Mouse (Mus musculus) gastrocnemius, postnatal 14 days (tissue): ENCODE measurements around the gene Fxyd3. TPM values are rescaled to one million over a fixed set of nuclear protein-coding genes. Genes with fewer than 3 reads are reported as not detected.

Experiments used
- DNase-seq: peaks from one replicate; pipeline ENCODE4 v3.0.0; 2021; ENCODE audit warnings: mixed read lengths
- intact Hi-C: fragments of 180-260 bp; cut with DNase I; formaldehyde crosslinking; loops from one replicate; pipeline ENCODE4 v1.15.1; 2025; ENCODE audit warnings: low total_unique reads
- long read RNA-seq, 2 experiments: library from polyadenylated mRNA; stranded (forward); transcript quantifications; one replicate each; pipeline ENCODE4 v2.0.0; 2021
- total RNA-seq, 2 experiments: library from RNA; stranded (reverse); gene quantifications; 2 replicates each; pipeline ENCODE4 v1.2.3; 2021

The Fxyd3 gene
- total RNA-seq = 1 to 10 TPM; 1.9 to 3.3 TPM
- long read RNA-seq, experiment 1 = 0 reads
- long read RNA-seq, experiment 2 = 0 reads

- intact Hi-C loops = loop anchor here (2.0 kb wide), 1 partner anchor 16 kb away; no protein-coding TSS in a partner anchor
These were observed at the start of gene Fxyd3 for GRCm38 (mm10) chr7:31076492-31076891. Gene Fxyd3, minus strand, starts transcription at chr7:31076704.

DNA sequence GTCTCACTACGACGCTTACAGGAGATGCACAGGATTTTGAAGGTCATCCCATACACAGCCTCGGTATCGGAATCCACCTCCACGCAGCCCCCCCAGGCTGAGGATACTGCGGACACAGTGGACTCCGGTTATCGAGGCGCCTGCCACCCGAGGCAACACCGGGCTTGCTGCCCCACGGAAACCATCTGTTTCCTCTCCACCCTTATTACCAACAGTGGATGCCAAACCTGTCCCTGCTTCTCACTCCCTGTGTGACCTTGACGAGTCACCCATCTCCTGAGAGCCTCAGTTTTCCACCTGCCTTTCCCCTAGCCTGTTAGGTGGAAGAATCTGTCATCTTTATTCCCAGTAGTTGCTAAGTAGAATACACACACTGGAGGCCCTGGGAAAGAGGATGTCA is 48.6 kb upstream of the Fxyd3 start:
- no peak for DNase-seq
- intact Hi-C loops = no loop called here

More at GRCm38 (mm10) chr7:31076492-31076891, at the start of gene Fxyd3:
- DNase-seq = no peak

- no peak for DNase-seq
- intact Hi-C loops = no loop called here
These were observed 47.9 kb upstream of the Fxyd3 start for GRCm38 (mm10) chr7:31124381-31124780.

GRCm38 (mm10) chr7:31123697-31124096 is 47.2 kb upstream of the Fxyd3 start:
- intact Hi-C loops = no loop called here
- DNase-seq = no peak

- intact Hi-C loops = no loop called here
- DNase-seq = no peak
These were observed 46.4 kb upstream of the Fxyd3 start for GRCm38 (mm10) chr7:31122641-31123631.

DNA sequence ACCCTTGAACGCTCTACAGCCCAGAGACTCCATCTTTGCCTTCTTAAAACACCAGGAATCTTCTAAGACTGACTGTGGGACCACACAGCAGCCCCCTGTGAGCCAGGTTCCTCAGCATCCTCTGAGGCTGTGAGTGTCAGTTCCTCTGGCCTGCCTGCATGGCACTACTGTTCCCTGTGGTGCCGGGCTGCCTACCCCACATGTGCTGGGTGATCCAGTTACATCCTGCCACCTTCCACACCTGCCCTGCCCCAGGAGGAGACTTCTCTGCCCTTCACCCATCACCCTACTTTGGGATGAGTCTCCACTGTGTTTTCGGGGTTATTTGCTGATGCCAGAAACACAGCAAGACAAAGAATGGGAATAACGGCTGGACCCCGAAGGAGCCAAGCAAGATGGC is 43.1 kb upstream of the Fxyd3 start:
- DNase-seq = no peak
- intact Hi-C loops = no loop called here

GRCm38 (mm10) chr7:31118486-31118885 is 42.0 kb upstream of the Fxyd3 start:
- intact Hi-C loops = no loop called here
- DNase-seq = peak; percentile 72

- DNase-seq = no peak
- intact Hi-C loops = no loop called here
These were observed 41.0 kb upstream of the Fxyd3 start for GRCm38 (mm10) chr7:31117465-31117864.

DNA sequence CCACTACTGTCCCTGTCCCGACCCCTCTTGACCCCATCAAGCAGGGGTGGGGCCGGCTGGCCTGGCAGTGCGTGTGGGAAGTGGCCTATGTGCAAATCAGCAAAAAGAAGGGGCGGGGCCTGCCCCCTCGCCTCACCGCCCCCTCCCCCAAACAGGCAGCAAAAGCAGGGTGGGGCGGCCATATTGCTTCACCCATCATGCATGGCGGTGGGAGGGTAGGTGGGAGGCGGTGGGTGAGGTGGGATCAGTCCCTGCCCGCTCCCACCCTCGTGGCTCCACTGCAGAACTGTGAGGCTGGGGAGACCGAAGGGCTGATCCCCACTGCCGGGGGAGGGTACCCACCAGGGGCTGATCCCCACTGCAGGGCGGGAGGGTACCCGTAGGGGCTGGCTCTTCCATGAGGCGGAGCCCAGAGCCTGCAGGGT is 40.2 kb upstream of the Fxyd3 start:
- no peak for DNase-seq

DNA sequence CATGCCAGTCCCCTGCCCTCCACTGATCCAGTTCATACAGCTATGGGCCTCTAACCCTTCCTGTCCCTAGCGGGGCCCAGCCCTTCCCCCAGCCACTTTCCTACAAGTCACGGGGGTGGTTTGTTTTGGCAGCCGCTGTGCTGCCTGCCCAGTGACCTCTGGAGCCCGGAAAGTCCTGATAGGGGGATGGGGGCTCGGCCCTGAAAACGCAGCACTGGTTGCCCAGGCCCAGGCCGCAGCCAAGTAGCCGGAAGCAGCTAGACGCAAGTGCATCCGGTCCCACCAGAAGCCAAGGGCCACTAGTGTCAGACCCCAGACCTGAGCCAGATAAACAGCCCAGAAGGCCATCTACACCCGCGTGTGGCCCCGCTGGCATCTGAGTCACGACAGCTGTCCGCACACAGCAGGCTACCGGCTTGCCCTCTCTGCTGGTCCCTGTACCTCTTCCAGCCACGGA is 39.1 kb upstream of the Fxyd3 start:
- intact Hi-C loops = no loop called here
- DNase-seq = peak; percentile 79

More for the DNA sequence above, 40.2 kb upstream of the Fxyd3 start:
- intact Hi-C loops = no loop called here

DNA sequence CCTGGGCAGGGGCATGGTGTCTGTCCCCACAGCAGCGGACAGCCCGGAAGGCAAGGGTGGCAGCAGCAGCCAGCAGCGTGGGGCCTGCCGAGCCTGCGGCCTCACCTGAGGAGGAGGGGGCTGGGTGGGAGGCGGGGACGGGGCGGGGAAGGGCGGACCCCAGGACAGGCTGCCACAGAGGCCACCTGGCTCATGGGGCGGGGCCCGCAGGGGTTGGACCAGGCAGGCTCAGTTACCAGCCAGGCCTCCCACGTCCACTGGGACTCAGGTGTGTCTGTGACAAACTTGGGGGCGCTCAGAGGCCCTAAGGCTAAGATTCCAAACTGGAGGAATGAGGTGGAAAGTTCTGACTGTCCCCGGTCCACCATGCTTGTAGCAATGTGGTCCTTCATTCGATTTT is 38.7 kb upstream of the Fxyd3 start, which contains the start of gene Hpn:
Hpn (minus strand) TSS at position 109 of the 400 bp plus-strand sequence.
- DNase-seq = no peak
- intact Hi-C loops = no loop called here

DNA sequence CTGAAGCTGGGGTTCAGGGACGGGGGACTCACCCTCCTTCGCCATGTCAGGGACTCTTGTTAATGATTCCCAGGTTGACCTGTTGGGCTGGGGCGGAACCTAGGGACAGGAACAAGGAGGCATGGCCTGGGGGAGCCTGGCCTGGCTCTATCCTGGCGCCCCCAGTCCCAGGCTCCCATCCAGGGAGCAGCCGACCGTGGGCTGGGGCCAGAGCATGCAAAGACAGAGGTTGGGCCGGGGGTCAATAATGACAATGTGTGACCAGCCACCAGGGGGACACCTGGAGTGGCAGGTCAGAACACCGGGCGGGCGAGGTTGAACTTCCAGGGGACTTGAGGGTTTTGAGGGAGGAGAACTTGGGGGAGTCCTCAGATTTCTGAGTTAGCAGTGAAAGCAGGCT is 38.1 kb upstream of the Fxyd3 start:
- no peak for DNase-seq
- intact Hi-C loops = no loop called here

- no peak for DNase-seq
- intact Hi-C loops = no loop called here
These were observed 37.3 kb upstream of the Fxyd3 start for GRCm38 (mm10) chr7:31113800-31114199.

DNA sequence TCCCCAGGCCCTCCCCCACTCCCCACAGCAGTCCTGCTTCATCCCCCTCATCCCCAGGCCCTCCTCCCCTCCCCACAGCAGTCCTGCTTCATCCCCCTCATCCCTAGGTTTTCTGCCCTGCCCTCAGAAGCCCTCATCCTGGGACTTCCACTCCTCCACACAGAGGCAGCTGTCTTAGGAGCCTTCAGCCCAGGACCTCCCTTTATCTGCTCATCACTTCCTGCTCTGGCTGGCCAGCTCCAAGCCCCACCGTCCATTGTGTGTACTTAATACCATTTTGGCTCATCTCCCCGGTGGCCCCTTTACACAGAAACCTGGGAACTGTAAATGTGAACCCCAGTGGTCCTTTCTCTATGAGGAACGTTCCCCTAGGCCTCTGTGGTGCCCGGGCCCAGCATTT is 35.5 kb upstream of the Fxyd3 start:
- DNase-seq = no peak
- intact Hi-C loops = no loop called here

- DNase-seq = no peak
- intact Hi-C loops = no loop called here
These were observed 34.4 kb upstream of the Fxyd3 start for GRCm38 (mm10) chr7:31110861-31111385.

GRCm38 (mm10) chr7:31109796-31110195 is 33.3 kb upstream of the Fxyd3 start:
- intact Hi-C loops = no loop called here

GRCm38 (mm10) chr7:31109091-31109490 is 32.6 kb upstream of the Fxyd3 start:
- DNase-seq = peak; percentile 66
- intact Hi-C loops = no loop called here

More at GRCm38 (mm10) chr7:31109796-31110195, 33.3 kb upstream of the Fxyd3 start:
- no peak for DNase-seq

- intact Hi-C loops = no loop called here
- DNase-seq = no peak
These were observed 31.3 kb upstream of the Fxyd3 start for GRCm38 (mm10) chr7:31107781-31108180.

DNA sequence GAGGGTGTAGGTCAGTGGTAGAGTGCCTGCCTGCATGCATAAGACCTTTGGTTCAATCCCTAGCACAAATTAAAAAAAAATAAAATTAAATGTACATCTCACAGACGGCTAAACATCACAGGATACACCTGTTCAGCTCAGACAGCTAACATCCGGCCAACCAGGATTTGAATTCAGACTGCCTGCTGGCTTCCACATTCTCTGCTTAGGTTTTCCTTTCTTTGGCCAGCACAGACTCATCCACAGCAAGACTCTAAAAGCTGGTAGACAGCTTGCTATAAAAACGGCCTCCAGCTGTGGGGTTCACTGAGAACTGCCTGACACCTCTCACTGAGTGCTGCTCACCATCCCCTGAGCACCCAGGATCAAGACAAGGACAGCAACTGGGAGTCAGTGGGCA is 29.7 kb upstream of the Fxyd3 start:
- DNase-seq = no peak
- intact Hi-C loops = no loop called here

DNA sequence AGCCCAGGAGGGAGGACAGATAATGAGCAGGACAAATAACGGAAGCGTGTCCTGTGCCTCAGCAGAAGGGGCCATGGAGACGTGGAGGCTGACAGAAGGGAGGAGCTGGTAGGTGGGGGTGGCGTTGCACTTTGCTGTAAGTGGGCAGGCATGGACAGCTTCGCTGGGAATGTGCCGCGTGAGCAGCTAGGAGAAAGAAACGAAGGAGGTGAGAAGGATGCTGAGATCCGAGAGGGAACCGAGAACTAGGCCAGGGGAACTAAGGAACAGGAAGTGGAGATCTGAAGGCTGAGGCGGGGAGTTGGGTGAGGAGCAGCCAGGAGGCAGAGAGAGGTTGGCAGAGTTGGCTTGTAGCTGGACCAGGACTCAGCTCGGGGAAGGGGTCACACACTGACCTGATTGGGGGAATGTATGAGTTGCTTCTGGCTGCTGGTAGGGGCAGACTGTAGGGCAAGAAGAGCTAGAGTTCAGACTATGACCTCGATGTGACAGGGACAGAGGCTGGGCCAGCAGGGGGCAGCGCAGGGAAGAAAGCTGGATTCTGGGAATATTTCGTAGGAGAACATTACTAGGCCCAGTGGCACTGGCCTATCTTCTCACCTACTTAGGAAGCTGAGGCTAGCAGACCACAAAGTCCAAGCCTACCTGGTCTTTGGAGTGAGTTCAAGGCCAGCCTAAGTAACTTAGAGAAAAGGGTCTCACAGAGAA is 28.7 kb upstream of the Fxyd3 start:
- peak; percentile 73 for DNase-seq
- intact Hi-C loops = no loop called here
